Mouse (Mus musculus): ENCODE data around the gene Gm20458. TPM values are rescaled to one million over a fixed set of nuclear protein-coding genes. Genes with fewer than 3 reads are reported as not detected.
A peak's percentile ranks its signal among the peaks of the same experiment; 100 is the strongest.

Gm20458 gene
- 6.2 and 8.9 TPM in 2 replicates for polyA plus RNA-seq (2014; fragmentation: Nextera tagmentation; extraction: Ambion mirVana)

DNA sequence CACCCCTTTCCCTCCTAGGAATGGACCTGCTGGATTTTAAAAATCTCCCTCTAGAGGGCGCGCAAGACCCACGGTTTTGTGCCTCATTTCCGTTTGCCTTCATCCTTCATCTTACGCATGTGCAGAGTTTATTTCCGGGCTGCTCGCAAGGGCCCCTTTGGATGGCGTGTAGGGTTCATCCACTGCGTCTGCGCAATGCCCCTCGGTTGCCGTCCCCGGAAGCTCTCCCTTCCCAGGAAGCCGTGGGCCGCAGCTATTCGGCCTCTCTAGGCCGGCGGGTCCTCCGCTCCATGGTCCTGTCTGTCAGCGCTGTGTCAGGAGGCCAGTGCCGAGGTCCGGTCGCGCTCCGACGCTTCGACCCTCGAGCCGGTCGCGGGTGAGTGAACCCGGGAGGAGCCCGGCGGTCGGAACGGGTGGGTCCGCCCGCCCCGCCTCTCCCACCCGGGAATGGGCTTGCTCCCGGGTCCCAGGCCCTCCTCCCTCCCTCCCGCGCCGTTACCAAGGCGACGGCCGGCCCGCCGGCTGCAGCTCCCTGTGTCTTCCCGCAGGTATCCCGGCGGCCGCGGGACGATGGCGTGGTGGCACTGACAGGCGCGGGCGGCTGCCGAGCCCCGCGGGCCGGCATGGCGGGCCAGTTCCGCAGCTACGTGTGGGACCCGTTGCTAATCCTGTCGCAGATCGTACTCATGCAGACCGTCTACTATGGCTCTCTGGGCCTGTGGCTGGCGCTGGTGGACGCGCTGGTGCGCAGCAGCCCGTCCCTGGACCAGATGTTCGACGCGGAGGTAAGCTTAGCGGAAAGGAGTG, at the start of gene Gm20458:
Gm20458 (plus strand) TSS at position 223 of the 807 bp plus-strand sequence.
- peak within 1 kb of the TSS; percentile 72 for H3K4me2 ChIP-seq (ENCODE audit: low read length)
- H3K9ac ChIP-seq (ENCODE audit: low read length) = peak within 1 kb of the TSS; percentile 87
- under 1% methylated on average over 68 of the region's 79 CpGs for WGBS
- peaks cover 25% of the 10 kb centered on the region for H3K36me3 ChIP-seq (ENCODE audit: control insufficient read depth, insufficient read depth, low read length)
- ATAC-seq (peak; percentile 99), DNase-seq (ENCODE audit: low spot score) (peak; percentile 99)
- no peaks in the 10 kb centered on the region for H3K27me3 ChIP-seq (replicated peaks; ENCODE audit: control insufficient read depth, insufficient read depth, low read length)
- H3K4me1 ChIP-seq (ENCODE audit: control insufficient read depth, insufficient read depth, low read length) = peaks cover 10% of the 10 kb centered on the region
- H3K27ac ChIP-seq (ENCODE audit: low read depth, low read length) = peak within 1 kb of the TSS; percentile 87
- peak within 1 kb of the TSS; percentile 92 for H3K4me3 ChIP-seq (ENCODE audit: low read depth, low read length)
- no peaks in the 10 kb centered on the region for H3K9me3 ChIP-seq (replicated peaks; ENCODE audit: control insufficient read depth, low read length)

- H3K36me3 ChIP-seq (ENCODE audit: control insufficient read depth, insufficient read depth, low read length) = no peaks in the 10 kb centered on the region
- H3K4me3 ChIP-seq (ENCODE audit: low read depth, low read length) = peak overlapping the region; percentile 9; the same call in 1 of the 2 replicates
- 0 out of 2 replicates have a peak, but pooled peaks cover 11% of the 10 kb centered on the region for H3K27me3 ChIP-seq (replicated peaks; ENCODE audit: control insufficient read depth, insufficient read depth, low read length)
- no peak overlapping the region for H3K27ac ChIP-seq (ENCODE audit: low read depth, low read length)
- no peak for DNase-seq (ENCODE audit: low spot score)
- no peak overlapping the region for H3K9ac ChIP-seq (ENCODE audit: low read length)
- 22% methylated on average over 28 of the region's 28 CpGs for WGBS
- H3K4me2 ChIP-seq (ENCODE audit: low read length) = peak overlapping the region; percentile 34
- H3K4me1 ChIP-seq (ENCODE audit: control insufficient read depth, insufficient read depth, low read length) = no peaks in the 10 kb centered on the region
- H3K9me3 ChIP-seq (replicated peaks; ENCODE audit: control insufficient read depth, low read length) = no peaks in the 10 kb centered on the region
- ATAC-seq = no peak
Observed at GRCm38 (mm10) chr2:164414167-164414566, 46.6 kb upstream of the Gm20458 start.

DNA sequence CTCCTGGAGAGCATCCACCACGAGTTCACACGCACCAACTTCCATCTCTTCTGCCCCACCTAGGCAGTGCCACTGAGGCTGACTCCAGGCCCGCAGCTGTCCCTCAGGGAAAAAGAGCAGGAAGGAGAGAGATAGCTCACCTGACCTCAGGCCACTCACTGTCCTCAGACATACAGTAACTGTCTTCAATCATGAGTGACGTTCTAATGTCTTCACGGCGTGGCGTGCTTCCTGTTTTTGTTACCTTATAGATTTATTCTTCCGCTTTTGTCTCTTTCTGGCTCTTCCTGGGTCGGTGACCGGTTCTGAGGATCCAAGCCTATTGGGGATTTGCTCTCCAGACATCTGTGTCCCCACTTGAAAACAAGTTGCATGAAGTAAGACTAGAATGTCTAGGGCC, 46.2 kb upstream of the Gm20458 start:
- 0 out of 2 replicates have a peak, but pooled peaks cover 6% of the 10 kb centered on the region for H3K27me3 ChIP-seq (replicated peaks; ENCODE audit: control insufficient read depth, insufficient read depth, low read length)
- H3K9ac ChIP-seq (ENCODE audit: low read length) = no peak overlapping the region
- H3K36me3 ChIP-seq (ENCODE audit: control insufficient read depth, insufficient read depth, low read length) = no peaks in the 10 kb centered on the region
- no peak for ATAC-seq
- H3K4me1 ChIP-seq (ENCODE audit: control insufficient read depth, insufficient read depth, low read length) = no peaks in the 10 kb centered on the region
- no peak for DNase-seq (ENCODE audit: low spot score)
- peak overlapping the region; percentile 34 for H3K4me2 ChIP-seq (ENCODE audit: low read length)
- no peaks in the 10 kb centered on the region for H3K9me3 ChIP-seq (replicated peaks; ENCODE audit: control insufficient read depth, low read length)
- peak overlapping the region; percentile 9; the same call in 1 of the 2 replicates for H3K4me3 ChIP-seq (ENCODE audit: low read depth, low read length)
- WGBS = 78% methylated on average over 10 of the region's 10 CpGs
- H3K27ac ChIP-seq (ENCODE audit: low read depth, low read length) = no peak overlapping the region

- Histone ChIP-seq H3K4me3 (ENCODE audit: low read depth, low read length) (no peak overlapping the region), H3K4me1 (ENCODE audit: control insufficient read depth, insufficient read depth, low read length) (no peaks in the 10 kb centered on the region), H3K36me3 (ENCODE audit: control insufficient read depth, insufficient read depth, low read length) (no peaks in the 10 kb centered on the region), H3K27ac (ENCODE audit: low read depth, low read length) (no peak overlapping the region), H3K9ac (ENCODE audit: low read length) (no peak overlapping the region), H3K9me3 (replicated peaks; ENCODE audit: control insufficient read depth, low read length) (no peaks in the 10 kb centered on the region), H3K27me3 (replicated peaks; ENCODE audit: control insufficient read depth, insufficient read depth, low read length) (no peaks in the 10 kb centered on the region), H3K4me2 (ENCODE audit: low read length) (no peak overlapping the region)
- WGBS = 0% methylated on average over 2 of the region's 2 CpGs
- no peak for ATAC-seq
- peak; percentile 72 for DNase-seq (ENCODE audit: low spot score)
Observed at GRCm38 (mm10) chr2:164417198-164417597, 43.6 kb upstream of the Gm20458 start.

- H3K36me3 ChIP-seq (ENCODE audit: control insufficient read depth, insufficient read depth, low read length) = no peaks in the 10 kb centered on the region
- no peaks in the 10 kb centered on the region for H3K27me3 ChIP-seq (replicated peaks; ENCODE audit: control insufficient read depth, insufficient read depth, low read length)
- no peak overlapping the region for H3K9ac ChIP-seq (ENCODE audit: low read length)
- no peaks in the 10 kb centered on the region for H3K4me1 ChIP-seq (ENCODE audit: control insufficient read depth, insufficient read depth, low read length)
- H3K4me2 ChIP-seq (ENCODE audit: low read length) = no peak overlapping the region
- ATAC-seq = no peak
- no peak overlapping the region for H3K27ac ChIP-seq (ENCODE audit: low read depth, low read length)
- H3K4me3 ChIP-seq (ENCODE audit: low read depth, low read length) = no peak overlapping the region
- WGBS = 35% methylated on average over 3 of the region's 3 CpGs
- H3K9me3 ChIP-seq (replicated peaks; ENCODE audit: control insufficient read depth, low read length) = no peaks in the 10 kb centered on the region
- no peak for DNase-seq (ENCODE audit: low spot score)
Observed at GRCm38 (mm10) chr2:164418308-164418875, 42.4 kb upstream of the Gm20458 start.

GRCm38 (mm10) chr2:164419489-164419888, 41.3 kb upstream of the Gm20458 start:
- no peaks in the 10 kb centered on the region for H3K36me3 ChIP-seq (ENCODE audit: control insufficient read depth, insufficient read depth, low read length)
- WGBS = 5% methylated on average over 3 of the region's 3 CpGs
- H3K9me3 ChIP-seq (replicated peaks; ENCODE audit: control insufficient read depth, low read length) = no peaks in the 10 kb centered on the region
- DNase-seq (ENCODE audit: low spot score) = no peak
- no peak overlapping the region for H3K4me3 ChIP-seq (ENCODE audit: low read depth, low read length)
- H3K4me2 ChIP-seq (ENCODE audit: low read length) = no peak overlapping the region
- H3K27ac ChIP-seq (ENCODE audit: low read depth, low read length) = no peak overlapping the region
- no peaks in the 10 kb centered on the region for H3K27me3 ChIP-seq (replicated peaks; ENCODE audit: control insufficient read depth, insufficient read depth, low read length)
- H3K9ac ChIP-seq (ENCODE audit: low read length) = no peak overlapping the region
- no peaks in the 10 kb centered on the region for H3K4me1 ChIP-seq (ENCODE audit: control insufficient read depth, insufficient read depth, low read length)
- ATAC-seq = no peak

DNA sequence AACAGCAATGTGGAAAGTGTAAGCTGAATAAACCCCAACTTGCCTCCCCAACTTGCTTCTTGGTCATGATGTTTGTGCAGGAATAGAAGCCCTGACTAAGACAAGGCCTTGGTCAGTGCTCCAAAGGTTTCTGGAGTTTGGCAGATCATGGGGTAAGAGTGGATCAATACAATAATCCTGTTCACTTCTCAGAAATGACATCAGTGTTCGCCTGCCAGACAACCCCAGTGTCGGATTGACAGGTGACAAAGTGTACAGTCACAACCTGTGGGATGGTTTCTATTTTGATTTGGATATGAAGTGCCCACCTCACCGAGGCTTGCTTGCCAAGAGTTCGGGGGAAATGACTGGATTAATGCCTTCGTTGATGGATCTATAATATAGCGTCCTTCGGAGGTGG, 39.5 kb upstream of the Gm20458 start:
- ATAC-seq = no peak
- H3K27me3 ChIP-seq (replicated peaks; ENCODE audit: control insufficient read depth, insufficient read depth, low read length) = no peaks in the 10 kb centered on the region
- no peak overlapping the region for H3K4me2 ChIP-seq (ENCODE audit: low read length)
- H3K9ac ChIP-seq (ENCODE audit: low read length) = no peak overlapping the region
- H3K4me1 ChIP-seq (ENCODE audit: control insufficient read depth, insufficient read depth, low read length) = no peaks in the 10 kb centered on the region
- no peaks in the 10 kb centered on the region for H3K9me3 ChIP-seq (replicated peaks; ENCODE audit: control insufficient read depth, low read length)
- no peak overlapping the region for H3K4me3 ChIP-seq (ENCODE audit: low read depth, low read length)
- H3K36me3 ChIP-seq (ENCODE audit: control insufficient read depth, insufficient read depth, low read length) = no peaks in the 10 kb centered on the region
- DNase-seq (ENCODE audit: low spot score) = no peak
- no peak overlapping the region for H3K27ac ChIP-seq (ENCODE audit: low read depth, low read length)
- WGBS = 91% methylated on average over 7 of the region's 7 CpGs

- 90% methylated on average over 8 of the region's 8 CpGs for WGBS
- no peak for ATAC-seq
- no peak overlapping the region for H3K27ac ChIP-seq (ENCODE audit: low read depth, low read length)
Observed at GRCm38 (mm10) chr2:164421979-164422378, 38.8 kb upstream of the Gm20458 start.

More at GRCm38 (mm10) chr2:164421979-164422378, 38.8 kb upstream of the Gm20458 start:
- no peak overlapping the region for H3K4me2 ChIP-seq (ENCODE audit: low read length)
- no peak overlapping the region for H3K4me3 ChIP-seq (ENCODE audit: low read depth, low read length)
- no peak overlapping the region for H3K9ac ChIP-seq (ENCODE audit: low read length)
- no peak for DNase-seq (ENCODE audit: low spot score)
- H3K9me3 ChIP-seq (replicated peaks; ENCODE audit: control insufficient read depth, low read length) = no peaks in the 10 kb centered on the region
- no peaks in the 10 kb centered on the region for H3K27me3 ChIP-seq (replicated peaks; ENCODE audit: control insufficient read depth, insufficient read depth, low read length)
- H3K4me1 ChIP-seq (ENCODE audit: control insufficient read depth, insufficient read depth, low read length) = no peaks in the 10 kb centered on the region
- H3K36me3 ChIP-seq (ENCODE audit: control insufficient read depth, insufficient read depth, low read length) = no peaks in the 10 kb centered on the region
